Mouse (Mus musculus) heart, embryonic 12.5 days (tissue): Measurements from ENCODE around the gene Gpc5. TPM values are rescaled to one million over a fixed set of nuclear protein-coding genes. Genes with fewer than 3 reads are reported as not detected.

Experiments
- ATAC-seq: fragments of 200-750 bp; cut with Nextera tagmentation; 2 replicates; pipeline ENCODE4 v1.8.0; 2017; ENCODE audit warnings: moderate TSS enrichment, moderate library complexity; ENCODE audit not compliant: insufficient number of reproducible peaks, low FRiP score
- H3K27ac ChIP-seq: fragments of 300-500 bp; sonication (generic); 2 replicates; pipeline ENCODE4 v1.5.1; 2016; ENCODE audit warnings: mild to moderate bottlenecking, moderate library complexity; ENCODE audit not compliant: poor library complexity, severe bottlenecking
- H3K27me3 ChIP-seq: fragments of 300-500 bp; sonication (generic); replicated peaks from 2 replicates; pipeline ENCODE4 v1.6.1; 2016; ENCODE audit warnings: mild to moderate bottlenecking, moderate library complexity
- H3K36me3 ChIP-seq: fragments of 300-500 bp; sonication (generic); 2 replicates; pipeline ENCODE4 v1.6.1; 2016; ENCODE audit warnings: mild to moderate bottlenecking, moderate library complexity
- H3K4me1 ChIP-seq: fragments of 300-500 bp; sonication (generic); replicated peaks from 2 replicates; pipeline ENCODE4 v1.6.1; 2016; ENCODE audit warnings: mild to moderate bottlenecking
- H3K4me2 ChIP-seq: fragments of 300-500 bp; sonication (generic); 2 replicates; pipeline ENCODE4 v1.6.1; 2016; ENCODE audit warnings: mild to moderate bottlenecking, moderate library complexity
- H3K4me3 ChIP-seq: fragments of 300-500 bp; sonication (generic); 2 replicates; pipeline ENCODE4 v1.5.1; 2016; ENCODE audit warnings: mild to moderate bottlenecking
- H3K9ac ChIP-seq: fragments of 300-500 bp; sonication (generic); 2 replicates; pipeline ENCODE4 v1.6.1; 2016; ENCODE audit warnings: mild to moderate bottlenecking, moderate library complexity
- H3K9me3 ChIP-seq: fragments of 300-500 bp; sonication (generic); replicated peaks from 2 replicates; pipeline ENCODE4 v1.6.1; 2016; ENCODE audit warnings: mild to moderate bottlenecking, moderate library complexity
- WGBS: fragments of 180-500 bp; shearing (Covaris S2); methylation state at CpG from one replicate; pipeline ENCODE4 v1.1.7; 2016; 5-methylcytosine and 5-hydroxymethylcytosine counted together
- polyA plus RNA-seq: library from polyadenylated mRNA; unstranded; fragments of >200 nt; fragmentation: Nextera tagmentation; extraction: Ambion mirVana; gene quantifications from 2 replicates; pipeline ENCODE4 v1.2.1, GENCODE M21; 2016

The Gpc5 gene
- polyA plus RNA-seq, 1 experiment from 2014 or later, result 0.57 TPM

- no peak for ATAC-seq
- Histone ChIP-seq H3K27me3 (no peaks in the 10 kb centered on the region), H3K36me3 (no peaks in the 10 kb centered on the region), H3K27ac (no peak overlapping the region), H3K4me2 (no peak overlapping the region), H3K4me1 (no peaks in the 10 kb centered on the region), H3K9ac (no peak overlapping the region), H3K4me3 (no peak overlapping the region), H3K9me3 (no peaks in the 10 kb centered on the region)
- WGBS, result 73% methylated on average over 3 of the region's 3 CpGs
These were observed 161.1 kb downstream of the Gpc5 start for GRCm38 (mm10) chr14:115253155-115253554.

GRCm38 (mm10) chr14:115253685-115254084 is 161.7 kb downstream of the Gpc5 start:
- Histone ChIP-seq H3K27ac (no peak overlapping the region), H3K27me3 (no peaks in the 10 kb centered on the region), H3K36me3 (no peaks in the 10 kb centered on the region), H3K4me2 (no peak overlapping the region), H3K9ac (no peak overlapping the region), H3K4me1 (no peaks in the 10 kb centered on the region), H3K9me3 (no peaks in the 10 kb centered on the region), H3K4me3 (no peak overlapping the region)
- no peak for ATAC-seq
- WGBS, result 67% methylated on average over 2 of the region's 2 CpGs

GRCm38 (mm10) chr14:115269703-115270402 is 177.8 kb downstream of the Gpc5 start:
- no peak overlapping the region for H3K4me3 ChIP-seq
- no peak overlapping the region for H3K4me2 ChIP-seq
- 79% methylated on average over 6 of the region's 6 CpGs for WGBS
- H3K4me1 ChIP-seq, result no peaks in the 10 kb centered on the region
- H3K9me3 ChIP-seq, result no peaks in the 10 kb centered on the region
- no peak overlapping the region for H3K27ac ChIP-seq
- H3K9ac ChIP-seq, result no peak overlapping the region
- ATAC-seq, result no peak
- H3K27me3 ChIP-seq, result no peaks in the 10 kb centered on the region
- no peaks in the 10 kb centered on the region for H3K36me3 ChIP-seq

- ATAC-seq, result no peak
- Histone ChIP-seq H3K4me2 (no peak overlapping the region), H3K9me3 (no peaks in the 10 kb centered on the region), H3K27me3 (no peaks in the 10 kb centered on the region), H3K36me3 (no peaks in the 10 kb centered on the region), H3K27ac (no peak overlapping the region), H3K4me1 (no peaks in the 10 kb centered on the region), H3K9ac (no peak overlapping the region), H3K4me3 (no peak overlapping the region)
- 81% methylated on average over 6 of the region's 6 CpGs for WGBS
These were observed 178.4 kb downstream of the Gpc5 start for GRCm38 (mm10) chr14:115270445-115270844.

GRCm38 (mm10) chr14:115282782-115283181 is 190.8 kb downstream of the Gpc5 start:
- Histone ChIP-seq H3K4me3 (no peak overlapping the region), H3K27me3 (no peaks in the 10 kb centered on the region), H3K36me3 (no peaks in the 10 kb centered on the region), H3K27ac (no peak overlapping the region), H3K4me2 (no peak overlapping the region), H3K9ac (no peak overlapping the region), H3K9me3 (no peaks in the 10 kb centered on the region), H3K4me1 (no peaks in the 10 kb centered on the region)
- ATAC-seq, result no peak

GRCm38 (mm10) chr14:115324247-115324646 is 232.2 kb downstream of the Gpc5 start:
- no peaks in the 10 kb centered on the region for H3K27me3 ChIP-seq
- no peak overlapping the region for H3K4me3 ChIP-seq
- no peak overlapping the region for H3K9ac ChIP-seq
- H3K9me3 ChIP-seq, result no peaks in the 10 kb centered on the region
- H3K4me2 ChIP-seq, result no peak overlapping the region
- WGBS, result 68% methylated on average over 2 of the region's 2 CpGs
- no peak for ATAC-seq
- H3K36me3 ChIP-seq, result no peaks in the 10 kb centered on the region
- no peaks in the 10 kb centered on the region for H3K4me1 ChIP-seq
- no peak overlapping the region for H3K27ac ChIP-seq

- H3K27me3 ChIP-seq, result no peaks in the 10 kb centered on the region
- H3K27ac ChIP-seq, result no peak overlapping the region
- no peaks in the 10 kb centered on the region for H3K9me3 ChIP-seq
- H3K9ac ChIP-seq, result no peak overlapping the region
- no peak for ATAC-seq
- H3K4me3 ChIP-seq, result no peak overlapping the region
- H3K36me3 ChIP-seq, result no peaks in the 10 kb centered on the region
- H3K4me2 ChIP-seq, result no peak overlapping the region
- H3K4me1 ChIP-seq, result no peaks in the 10 kb centered on the region
- WGBS, result 67% methylated on average over 5 of the region's 5 CpGs
These were observed 234.4 kb downstream of the Gpc5 start for GRCm38 (mm10) chr14:115326426-115326825.

GRCm38 (mm10) chr14:115339084-115339483 is 247.1 kb downstream of the Gpc5 start:
- H3K9me3 ChIP-seq, result no peaks in the 10 kb centered on the region
- 70% methylated on average over 3 of the region's 3 CpGs for WGBS
- no peaks in the 10 kb centered on the region for H3K4me1 ChIP-seq
- H3K27me3 ChIP-seq, result no peaks in the 10 kb centered on the region
- no peak for ATAC-seq
- H3K9ac ChIP-seq, result no peak overlapping the region
- H3K36me3 ChIP-seq, result no peaks in the 10 kb centered on the region
- no peak overlapping the region for H3K4me2 ChIP-seq
- H3K27ac ChIP-seq, result no peak overlapping the region
- H3K4me3 ChIP-seq, result no peak overlapping the region

GRCm38 (mm10) chr14:115342597-115342996 is 250.6 kb downstream of the Gpc5 start:
- Histone ChIP-seq H3K27me3 (no peaks in the 10 kb centered on the region), H3K4me2 (no peak overlapping the region), H3K4me3 (no peak overlapping the region), H3K27ac (no peak overlapping the region), H3K9ac (no peak overlapping the region), H3K36me3 (no peaks in the 10 kb centered on the region), H3K4me1 (no peaks in the 10 kb centered on the region), H3K9me3 (no peaks in the 10 kb centered on the region)
- 75% methylated on average over 2 of the region's 2 CpGs for WGBS
- no peak for ATAC-seq

GRCm38 (mm10) chr14:115349448-115349847 is 257.4 kb downstream of the Gpc5 start:
- Histone ChIP-seq H3K4me3 (no peak overlapping the region), H3K9me3 (no peaks in the 10 kb centered on the region), H3K27me3 (no peaks in the 10 kb centered on the region), H3K9ac (no peak overlapping the region), H3K27ac (no peak overlapping the region), H3K4me1 (no peaks in the 10 kb centered on the region), H3K36me3 (no peaks in the 10 kb centered on the region), H3K4me2 (no peak overlapping the region)
- no peak for ATAC-seq
- WGBS, result 80% methylated on average over 3 of the region's 3 CpGs

GRCm38 (mm10) chr14:115365320-115365935 is 273.4 kb downstream of the Gpc5 start:
- no peaks in the 10 kb centered on the region for H3K9me3 ChIP-seq
- no peak overlapping the region for H3K4me3 ChIP-seq
- no peak for ATAC-seq
- no peaks in the 10 kb centered on the region for H3K27me3 ChIP-seq
- no peak overlapping the region for H3K4me2 ChIP-seq
- no peaks in the 10 kb centered on the region for H3K36me3 ChIP-seq
- no peaks in the 10 kb centered on the region for H3K4me1 ChIP-seq
- 72% methylated on average over 3 of the region's 3 CpGs for WGBS
- no peak overlapping the region for H3K9ac ChIP-seq
- no peak overlapping the region for H3K27ac ChIP-seq
